Mouse (Mus musculus): ENCODE data around the gene Snrnp35.

DNA sequence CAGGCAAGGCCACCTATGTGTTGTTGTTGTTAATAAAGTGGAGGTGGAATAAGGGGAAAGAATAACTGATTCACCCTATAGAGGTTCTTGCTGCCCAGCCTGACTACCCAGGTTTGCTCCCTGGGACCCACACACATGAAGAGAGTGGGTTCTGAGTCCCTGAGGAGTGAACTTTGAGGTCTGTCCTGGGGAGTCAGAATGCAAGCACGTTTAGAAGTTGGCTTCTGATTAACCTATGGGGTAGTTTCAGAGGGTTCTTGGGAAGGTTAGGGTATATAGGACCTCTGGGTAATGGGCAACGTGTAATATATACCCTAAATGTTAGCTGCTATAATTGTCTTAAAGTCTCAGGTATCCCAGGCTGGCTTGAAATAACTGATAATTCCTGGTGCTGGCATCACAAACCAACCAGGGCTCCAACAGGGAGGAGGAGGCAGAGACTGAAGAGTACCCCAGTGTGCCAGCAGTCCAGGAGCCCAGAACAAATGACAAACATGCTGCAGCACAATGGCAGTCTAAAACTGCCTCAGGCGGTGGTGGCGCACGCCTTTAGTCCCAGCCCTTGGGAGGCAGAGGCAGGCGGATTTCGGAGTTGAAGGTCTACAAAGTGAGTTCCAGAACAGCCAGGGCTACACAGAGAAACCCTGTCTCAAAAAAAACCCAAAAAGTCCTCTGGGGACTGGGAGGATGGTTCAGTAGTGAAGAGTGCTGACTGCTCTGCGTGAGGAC, 20.5 kb upstream of the Snrnp35 start:
- TF ChIP-seq CTCF (IDR thresholded peaks at IDR 0.05; ENCODE audit: borderline replicate concordance, extremely low read depth, insufficient read depth, insufficient read length) = no peak
- TF ChIP-seq POLR2A (IDR thresholded peaks at IDR 0.05; ENCODE audit: borderline replicate concordance, extremely low read depth, insufficient read depth, insufficient read length, poor library complexity, severe bottlenecking) = no peak
